30 mouse cellular contexts compared by ENCODE assay signal in the genomic region with DNA sequence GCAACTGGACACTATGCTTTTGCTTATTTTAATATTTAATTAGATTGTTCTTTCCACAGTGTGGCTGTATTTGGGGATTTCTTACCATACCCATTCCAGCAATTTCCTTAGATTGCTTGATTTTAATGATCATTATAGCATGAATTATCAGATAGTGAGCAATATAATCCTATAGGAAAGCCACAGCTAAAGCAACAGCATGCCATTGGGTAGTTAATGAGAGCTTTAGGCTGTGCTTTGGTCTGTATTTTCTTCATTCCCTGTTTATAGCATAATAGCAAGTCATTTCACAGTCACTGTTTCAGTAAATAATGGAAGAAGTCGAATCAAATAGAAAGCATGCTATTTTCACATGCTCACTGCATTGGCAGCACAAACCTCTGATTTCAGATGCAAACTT. TPM values are rescaled to one million over a fixed set of nuclear protein-coding genes. Genes with fewer than 3 reads are reported as not detected.
"Had no signal": no experiment of that assay in that cellular context is flagged by ENCODE, and none has a peak within 500 bp of the region (broad histone marks: within the 10 kb centered on the region; RNA-seq: fewer than 3 reads in every experiment).

No protein-coding gene starts in this region.

- H3K4me3 ChIP-seq: heart, adult 2 months; heart, embryonic 13.5 days; heart, embryonic 15.5 days; hindbrain, embryonic 12.5 days; kidney, embryonic 15.5 days; left cerebral cortex, adult 2 months; limb, embryonic 10.5 days; limb, embryonic 12.5 days had no signal

- H3K27ac ChIP-seq: heart, adult 2 months; heart, embryonic 13.5 days; heart, embryonic 15.5 days; hindbrain, embryonic 12.5 days; hindbrain, embryonic 14.5 days; hindbrain, postnatal 0 days; kidney, embryonic 15.5 days; kidney, postnatal 0 days; left cerebral cortex, adult 2 months; limb, embryonic 10.5 days; limb, embryonic 12.5 days had no signal

- ATAC-seq: forebrain, postnatal 0 days; hindbrain, postnatal 0 days; intestine, embryonic 16.5 days had no signal

- H3K4me1 ChIP-seq: heart, embryonic 13.5 days; heart, embryonic 15.5 days; hindbrain, embryonic 12.5 days; kidney, embryonic 15.5 days; limb, embryonic 10.5 days had no signal

- H3K36me3 ChIP-seq: heart, embryonic 13.5 days; heart, embryonic 15.5 days; hindbrain, embryonic 12.5 days; kidney, embryonic 15.5 days; limb, embryonic 10.5 days; limb, embryonic 12.5 days had no signal

- H3K27me3 ChIP-seq: heart, embryonic 13.5 days; heart, embryonic 15.5 days; hindbrain, embryonic 12.5 days; kidney, embryonic 15.5 days; limb, embryonic 12.5 days had no signal

- DNase-seq: forebrain, postnatal 0 days; gastrocnemius, postnatal 14 days; gastrocnemius, postnatal 36 days; heart, adult 11 months; heart, adult 2 months; heart, postnatal 14 days; heart, postnatal 36 days; kidney, adult 11 months; kidney, adult 2 months; kidney, adult 9 months; kidney, postnatal 14 days; kidney, postnatal 36 days; layer of hippocampus, adult 9-11 months; liver had no signal

- H3K9ac ChIP-seq: forebrain, postnatal 0 days; heart, embryonic 13.5 days; heart, embryonic 15.5 days; hindbrain, embryonic 12.5 days; hindbrain, embryonic 14.5 days; kidney, embryonic 15.5 days; limb, embryonic 12.5 days had no signal

- H3K9me3 ChIP-seq: heart, embryonic 13.5 days; heart, embryonic 15.5 days; hindbrain, embryonic 12.5 days; kidney, embryonic 15.5 days; limb, embryonic 10.5 days; limb, embryonic 12.5 days had no signal

- H3K4me2 ChIP-seq: heart, embryonic 11.5 days; heart, embryonic 13.5 days; heart, embryonic 15.5 days; hindbrain, embryonic 12.5 days; hindbrain, embryonic 14.5 days; kidney, embryonic 15.5 days; limb, embryonic 12.5 days had no signal

RNA-seq across cellular contexts. Expression of gene Htr1f, which starts 49.9 kb away (rescaled TPM):
- polyA plus RNA-seq: gonadal fat pad, adult 2 months; heart, adult 2 months; heart, embryonic 11.5 days; heart, embryonic 15.5 days; heart, postnatal 0 days; hindbrain, embryonic 12.5 days; intestine, embryonic 14.5 days; intestine, embryonic 16.5 days; kidney, adult 2 months; large intestine, adult 2 months; limb, embryonic 10.5 days had no signal
